Mouse (Mus musculus): ENCODE measurements at regions not wholly inside any gene's neighbourhood (a gene's known extent, or its start where the extent isn't known, plus 50 kb on each side); places are given as distances from the start of the nearest gene placed in this dataset.

DNA sequence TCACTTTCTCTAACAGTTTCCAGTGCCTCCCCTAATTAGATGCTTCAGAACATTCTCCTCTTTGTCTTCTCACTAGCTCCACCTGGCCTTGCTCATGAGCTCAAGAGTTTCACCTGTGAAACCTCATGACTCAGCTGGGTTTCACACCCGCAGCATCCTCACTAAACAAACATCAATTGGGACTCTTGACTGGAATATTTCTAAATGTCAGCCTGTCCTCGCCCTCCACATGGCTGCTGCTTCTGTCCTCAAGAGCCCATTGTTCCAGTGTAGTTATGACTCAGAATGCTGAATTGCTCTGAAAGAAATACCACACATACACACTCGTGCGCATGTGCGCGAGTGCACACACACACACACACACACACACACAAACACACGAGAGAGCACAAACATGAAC lies 407.2 kb downstream of the Prss52 start:
- Histone ChIP-seq H3K9me3 (replicated peaks; ENCODE audit: insufficient read depth, low read length) (no peaks in the 10 kb centered on the region), H3K27ac (ENCODE audit: control insufficient read depth, low read depth, low read length) (no peak overlapping the region), H3K79me2 (ENCODE audit: control insufficient read depth, insufficient read depth, low read length, poor library complexity) (no peaks in the 10 kb centered on the region), H3K9ac (ENCODE audit: control insufficient read depth, low read depth, low read length, poor library complexity, severe bottlenecking) (no peak overlapping the region), H3K4me1 (ENCODE audit: control insufficient read depth in 1 of 2, insufficient read depth in 2 of 2, low read length in 2 of 2) (no peaks in the 10 kb centered on the region), H3K36me3 (ENCODE audit: control insufficient read depth in 1 of 2, insufficient read depth in 2 of 2, low read length in 2 of 2) (no peaks in the 10 kb centered on the region), H3K4me3 (ENCODE audit: control insufficient read depth in 1 of 2, insufficient read depth in 1 of 2, low read depth in 2 of 2, low read length in 2 of 2) (no peak overlapping the region), H3K27me3 (ENCODE audit: control insufficient read depth in 1 of 2, insufficient read depth in 2 of 2, low read length in 2 of 2) (no peaks in the 10 kb centered on the region)
- no peak for TF ChIP-seq CTCF (IDR thresholded peaks at IDR 0.05 in 2 of 3, conservative IDR thresholded peaks at IDR 0.05 in 1 of 3; ENCODE audit: control insufficient read depth in 1 of 3, insufficient read depth in 1 of 3, low read depth in 2 of 3, low read length in 3 of 3, poor library complexity in 1 of 3, severe bottlenecking in 1 of 3)
- no peak for TF ChIP-seq UBTF (IDR thresholded peaks at IDR 0.05; ENCODE audit: borderline replicate concordance, insufficient read depth, low read depth, low read length)
- DNase-seq (ENCODE audit: low read depth, low spot score): no peak

DNA sequence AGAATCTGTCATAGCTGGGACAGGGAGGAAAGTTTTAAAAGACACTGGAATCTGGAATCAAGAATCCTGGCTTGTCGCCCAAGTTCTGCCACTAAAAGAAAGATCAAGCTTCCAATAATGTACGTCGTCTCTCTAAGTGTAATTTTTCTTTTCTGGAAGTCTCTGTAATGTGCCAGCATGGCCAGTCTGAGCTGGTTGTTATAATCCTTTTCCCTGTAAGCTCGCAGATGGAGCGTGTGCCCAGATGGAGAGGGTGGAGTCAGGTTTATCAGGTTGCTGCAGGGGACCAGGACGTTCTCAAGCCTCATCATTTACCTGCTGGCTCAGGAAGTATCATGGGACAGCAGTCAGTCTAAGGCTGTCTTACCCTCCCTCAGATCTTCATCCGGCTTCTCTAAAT lies 408.6 kb downstream of the Prss52 start:
- Histone ChIP-seq H3K79me2 (ENCODE audit: control insufficient read depth, insufficient read depth, low read length, poor library complexity) (no peaks in the 10 kb centered on the region), H3K36me3 (ENCODE audit: control insufficient read depth in 1 of 2, insufficient read depth in 2 of 2, low read length in 2 of 2) (no peaks in the 10 kb centered on the region), H3K9me3 (replicated peaks; ENCODE audit: insufficient read depth, low read length) (no peaks in the 10 kb centered on the region), H3K4me1 (ENCODE audit: control insufficient read depth in 1 of 2, insufficient read depth in 2 of 2, low read length in 2 of 2) (no peaks in the 10 kb centered on the region), H3K4me3 (ENCODE audit: control insufficient read depth in 1 of 2, insufficient read depth in 1 of 2, low read depth in 2 of 2, low read length in 2 of 2) (no peak overlapping the region), H3K27me3 (ENCODE audit: control insufficient read depth in 1 of 2, insufficient read depth in 2 of 2, low read length in 2 of 2) (no peaks in the 10 kb centered on the region), H3K27ac (ENCODE audit: control insufficient read depth, low read depth, low read length) (no peak overlapping the region), H3K9ac (ENCODE audit: control insufficient read depth, low read depth, low read length, poor library complexity, severe bottlenecking) (no peak overlapping the region)
- TF ChIP-seq UBTF (IDR thresholded peaks at IDR 0.05; ENCODE audit: borderline replicate concordance, insufficient read depth, low read depth, low read length): no peak
- no peak for TF ChIP-seq E2F4 (IDR thresholded peaks at IDR 0.05; ENCODE audit: borderline replicate concordance, low read depth, low read length)
- TF ChIP-seq MEF2A (IDR thresholded peaks at IDR 0.05; ENCODE audit: extremely low read depth, insufficient replicate concordance, low read depth, low read length, poor library complexity, severe bottlenecking): no peak
- no peak for TF ChIP-seq ZC3H11A (IDR thresholded peaks at IDR 0.05; ENCODE audit: low read depth, low read length)
- no peak for TF ChIP-seq CHD1 (IDR thresholded peaks at IDR 0.05; ENCODE audit: low read depth, low read length)
- TF ChIP-seq MAZ (IDR thresholded peaks at IDR 0.05; ENCODE audit: low read depth, low read length): no peak
- no peak for TF ChIP-seq RAD21 (IDR thresholded peaks at IDR 0.05; ENCODE audit: low read depth, low read length)
- TF ChIP-seq TAL1 (IDR thresholded peaks at IDR 0.05; ENCODE audit: low read length): no peak
- no peak for TF ChIP-seq USF1 (IDR thresholded peaks at IDR 0.05; ENCODE audit: low read depth, low read length)
- no peak for TF ChIP-seq SMC3 (IDR thresholded peaks at IDR 0.05; ENCODE audit: low read depth, low read length)
- TF ChIP-seq EP300 (IDR thresholded peaks at IDR 0.05; ENCODE audit: low read depth in 1 of 2, low read length in 2 of 2): no peak
- TF ChIP-seq CHD2 (IDR thresholded peaks at IDR 0.05; ENCODE audit: low read length): no peak
- no peak for TF ChIP-seq CTCF (IDR thresholded peaks at IDR 0.05 in 2 of 3, conservative IDR thresholded peaks at IDR 0.05 in 1 of 3; ENCODE audit: control insufficient read depth in 1 of 3, insufficient read depth in 1 of 3, low read depth in 2 of 3, low read length in 3 of 3, poor library complexity in 1 of 3, severe bottlenecking in 1 of 3)
- no peak for TF ChIP-seq GATA1 (IDR thresholded peaks at IDR 0.05; ENCODE audit: low read depth, low read length)
- DNase-seq (ENCODE audit: low read depth, low spot score): no peak
